Mouse (Mus musculus) T-cell, adult 2 months (primary cell): ENCODE data around the gene Plekha8.
A peak's percentile ranks its signal among the peaks of the same experiment; 100 is the strongest.

ENCODE experiments used
- DNase-seq: peaks from one replicate; pipeline ENCODE4 v3.0.0; 2022; ENCODE audit warnings: low spot score

Gene Plekha8

DNA sequence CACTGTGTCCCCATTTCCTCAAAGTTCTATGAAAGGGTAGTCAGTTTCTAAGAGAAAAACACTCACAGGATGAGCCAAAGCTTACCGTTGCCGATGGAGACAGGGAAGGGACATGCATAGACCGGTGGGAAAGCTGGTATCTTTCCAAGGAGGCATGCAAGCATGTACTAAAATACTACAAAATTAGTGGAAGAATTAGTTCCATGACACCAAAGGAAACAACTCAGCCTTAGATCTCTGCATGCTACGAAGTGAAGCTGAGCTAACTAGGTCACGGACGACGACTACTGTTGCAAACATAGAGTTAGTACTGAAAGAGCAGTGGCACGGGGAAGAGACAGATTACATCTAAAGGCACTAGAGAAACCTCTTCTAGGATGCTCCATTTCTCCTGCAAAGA is 8.0 kb upstream of the Plekha8 start:
- DNase-seq: no peak

GRCm38 (mm10) chr6:54587683-54588082 is 7.2 kb upstream of the Plekha8 start:
- no peak for DNase-seq

DNA sequence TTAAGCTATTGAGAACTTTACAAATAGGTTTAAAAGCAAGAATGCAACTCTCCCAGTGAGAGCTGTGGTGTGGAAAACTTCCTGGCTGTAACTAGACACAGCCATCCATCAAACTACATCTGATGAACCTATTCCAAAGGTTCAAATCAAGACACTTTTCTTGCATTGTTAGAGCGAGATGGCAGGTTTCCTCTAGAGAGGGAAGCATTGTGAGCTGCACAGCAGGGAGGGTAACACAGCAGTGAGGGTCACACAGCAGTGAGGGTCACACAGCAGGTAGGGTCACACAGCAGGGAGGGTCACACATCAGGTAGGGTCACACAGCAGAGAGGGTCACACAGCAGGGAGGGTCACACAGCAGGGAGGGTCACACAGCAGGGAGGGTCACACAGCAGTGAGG is 6.7 kb upstream of the Plekha8 start:
- DNase-seq: no peak

- no peak for DNase-seq
Measured at GRCm38 (mm10) chr6:54590691-54591090, 4.2 kb upstream of the Plekha8 start.

DNA sequence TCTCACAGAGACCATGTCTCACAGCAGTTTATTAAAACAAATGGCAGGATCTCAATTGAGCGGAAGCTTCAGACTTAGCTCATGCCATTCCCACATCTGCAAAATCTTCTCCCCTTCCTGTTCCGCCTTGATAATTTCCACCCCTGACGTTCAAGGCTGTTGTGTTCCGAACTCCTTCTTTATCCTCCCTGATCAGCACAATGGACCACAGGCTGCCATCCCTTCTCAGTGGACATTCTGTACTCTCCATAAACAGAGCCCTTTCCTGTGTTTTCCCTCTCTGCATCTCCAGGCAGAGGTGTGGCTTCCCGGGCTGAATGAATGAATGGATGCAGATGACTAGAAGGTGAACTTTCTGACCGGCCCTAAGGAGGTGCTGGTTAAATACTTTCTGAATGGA is 3.1 kb upstream of the Plekha8 start:
- no peak for DNase-seq

GRCm38 (mm10) chr6:54592938-54593535 is 1.9 kb upstream of the Plekha8 start:
- DNase-seq: peak; percentile 80

DNA sequence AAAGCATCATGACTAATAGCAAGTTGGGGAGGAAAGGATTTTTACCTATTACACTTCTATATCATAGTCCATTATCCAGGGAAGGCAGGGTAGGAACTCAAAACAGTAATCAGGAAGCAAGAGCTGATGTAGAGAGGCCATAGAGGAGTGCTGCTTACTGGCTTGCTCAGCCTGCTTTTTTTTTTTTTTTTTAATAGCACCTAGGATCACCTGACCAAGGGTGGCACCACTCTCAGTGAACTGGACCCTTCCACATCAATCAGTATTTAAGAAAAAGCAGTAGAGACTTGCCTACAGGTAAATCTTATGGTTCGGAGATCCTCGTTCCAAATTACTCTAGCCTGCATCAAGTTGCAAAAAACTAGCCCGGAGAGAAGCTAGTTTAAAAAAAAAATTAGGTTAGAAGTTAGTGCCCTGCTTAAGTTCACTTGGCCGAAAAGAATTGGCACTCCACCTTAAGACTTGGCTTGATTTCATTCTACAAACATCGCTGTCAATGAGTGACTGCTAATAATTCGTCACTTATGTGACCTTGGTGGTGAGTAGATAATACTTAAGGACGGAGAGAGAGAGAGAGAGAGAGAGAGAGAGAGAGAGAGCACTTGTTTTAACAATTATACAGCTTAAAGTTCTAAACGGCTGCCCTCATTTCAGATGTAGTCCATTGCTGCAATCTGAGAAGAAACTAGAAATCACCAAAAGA is 994 bp upstream of the Plekha8 start:
- DNase-seq: no peak

- DNase-seq: no peak
Measured at GRCm38 (mm10) chr6:54595330-54595878, 493 bp downstream of the Plekha8 start.

GRCm38 (mm10) chr6:54597208-54597607 is 2.3 kb downstream of the Plekha8 start, which contains the start of gene Fkbp14:
Gene Fkbp14 (minus strand): TSS chr6:54597308.
- no peak for DNase-seq

DNA sequence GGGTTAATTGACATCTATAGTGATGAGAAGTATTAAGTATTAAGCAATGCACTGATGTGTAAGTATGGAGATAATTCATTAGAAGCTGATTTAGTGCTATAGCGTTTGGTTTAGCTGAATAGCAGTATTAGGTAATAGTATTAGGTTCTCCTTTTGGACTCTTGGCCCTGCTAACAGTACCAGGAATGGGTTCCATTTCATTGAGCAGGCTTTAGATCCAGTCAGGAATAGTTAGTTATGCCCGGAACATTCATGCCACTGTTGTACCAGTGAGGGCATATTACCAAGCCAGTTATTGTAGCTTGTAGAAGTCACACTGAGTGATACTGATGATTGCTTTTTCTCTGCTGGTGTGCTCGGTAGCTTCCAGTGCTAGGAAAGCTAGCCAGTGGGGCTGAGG is 2.8 kb downstream of the Plekha8 start:
- no peak for DNase-seq

DNA sequence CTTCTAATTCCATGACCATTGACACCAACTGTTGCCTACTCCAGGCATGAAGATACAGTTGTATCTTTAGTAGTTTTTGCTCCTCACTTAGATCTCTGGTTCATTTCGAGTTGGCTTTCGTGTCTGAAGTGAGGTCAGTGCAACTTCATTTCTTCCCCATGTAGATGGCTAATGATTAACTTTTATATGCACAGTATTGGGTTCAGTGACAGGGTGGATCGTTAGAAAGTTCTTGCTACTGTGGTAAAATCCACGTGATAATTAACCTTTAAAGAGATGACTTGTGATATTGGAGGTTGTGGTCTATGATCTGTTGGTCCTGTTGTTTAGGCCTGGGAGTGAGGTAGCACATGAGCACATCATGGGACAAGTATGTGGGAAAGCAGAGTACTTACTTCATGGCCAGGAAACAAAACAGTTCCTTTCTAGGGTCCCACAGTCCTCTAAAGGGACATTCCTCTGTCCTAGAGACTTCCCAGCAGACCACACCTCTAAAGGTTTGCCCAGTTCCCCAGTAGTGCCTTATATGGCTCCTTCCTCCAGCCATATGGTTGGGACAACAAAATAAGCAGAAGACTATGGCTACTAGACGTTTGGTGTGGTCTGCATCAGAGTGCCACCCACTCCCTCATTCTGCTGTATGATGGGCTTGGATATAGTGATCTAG is 5.9 kb downstream of the Plekha8 start:
- no peak for DNase-seq

GRCm38 (mm10) chr6:54602891-54603290 is 8.0 kb downstream of the Plekha8 start:
- DNase-seq: no peak

GRCm38 (mm10) chr6:54604001-54604715 is 9.2 kb downstream of the Plekha8 start:
- no peak for DNase-seq

- no peak for DNase-seq
Measured at GRCm38 (mm10) chr6:54606241-54606640, 11.3 kb downstream of the Plekha8 start.

GRCm38 (mm10) chr6:54617363-54617762 is 22.5 kb downstream of the Plekha8 start:
- DNase-seq: no peak

DNA sequence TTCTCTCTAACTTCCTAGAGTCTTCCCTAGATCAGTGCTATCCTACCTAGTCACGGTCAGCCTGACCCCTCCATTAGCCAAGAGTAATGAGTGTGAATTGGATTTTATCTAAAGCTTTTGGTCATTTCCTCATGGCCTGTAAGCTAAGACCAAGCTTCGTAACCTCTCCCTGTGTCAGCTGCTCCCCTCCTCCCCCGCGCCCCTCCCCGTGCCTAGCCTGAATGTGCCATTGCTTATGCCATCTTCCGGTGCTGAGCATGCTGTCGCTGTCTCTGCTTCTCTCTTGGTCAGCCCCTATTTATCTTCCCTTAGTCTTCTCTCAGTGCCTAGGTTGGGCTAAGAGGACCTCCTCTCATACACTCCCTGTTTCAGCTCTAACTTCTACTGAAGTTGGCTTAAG is 24.6 kb downstream of the Plekha8 start:
- no peak for DNase-seq

- no peak for DNase-seq
Measured at GRCm38 (mm10) chr6:54620357-54620756, 25.4 kb downstream of the Plekha8 start.

- DNase-seq: no peak
Measured at GRCm38 (mm10) chr6:54628381-54628780, 33.5 kb downstream of the Plekha8 start.

DNA sequence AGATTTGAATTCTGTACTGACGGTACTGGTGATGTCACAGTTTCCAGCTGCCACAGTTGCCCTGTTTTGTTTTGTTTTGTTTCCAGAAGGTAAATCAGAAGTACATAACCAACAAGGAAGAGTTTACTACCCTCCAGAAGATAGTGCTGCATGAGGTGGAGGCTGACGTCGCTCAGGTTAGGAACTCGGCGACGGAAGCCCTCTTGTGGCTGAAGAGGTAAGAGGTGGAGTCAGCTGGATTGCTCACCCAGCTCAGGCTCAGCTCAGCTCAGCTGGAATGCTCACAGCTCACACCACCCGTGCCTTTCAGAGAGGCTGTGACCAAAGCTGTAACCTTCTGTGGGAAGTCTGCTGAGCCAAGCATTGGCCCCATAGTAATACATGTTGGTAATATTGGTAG is 34.8 kb downstream of the Plekha8 start:
- peak; percentile 32 for DNase-seq

DNA sequence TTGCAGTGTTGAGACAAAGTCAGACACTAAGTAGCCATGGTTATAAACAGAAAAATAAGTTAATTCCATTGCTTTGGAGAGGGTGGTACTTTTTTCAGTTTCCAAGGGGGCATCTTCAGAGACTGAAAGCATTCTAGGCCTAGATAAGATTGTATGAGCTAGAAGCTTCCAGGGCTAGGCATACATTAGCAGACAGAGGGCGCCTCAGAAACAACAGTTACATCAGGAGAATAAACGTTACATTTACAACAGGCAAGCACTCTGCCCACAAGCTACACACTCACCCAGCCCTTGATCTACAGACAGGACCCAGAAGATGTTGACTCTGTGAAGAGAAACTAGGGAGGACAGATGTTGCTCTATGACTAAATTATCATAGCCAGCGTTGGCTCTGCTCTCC is 36.6 kb downstream of the Plekha8 start:
- DNase-seq: peak; percentile 37

DNA sequence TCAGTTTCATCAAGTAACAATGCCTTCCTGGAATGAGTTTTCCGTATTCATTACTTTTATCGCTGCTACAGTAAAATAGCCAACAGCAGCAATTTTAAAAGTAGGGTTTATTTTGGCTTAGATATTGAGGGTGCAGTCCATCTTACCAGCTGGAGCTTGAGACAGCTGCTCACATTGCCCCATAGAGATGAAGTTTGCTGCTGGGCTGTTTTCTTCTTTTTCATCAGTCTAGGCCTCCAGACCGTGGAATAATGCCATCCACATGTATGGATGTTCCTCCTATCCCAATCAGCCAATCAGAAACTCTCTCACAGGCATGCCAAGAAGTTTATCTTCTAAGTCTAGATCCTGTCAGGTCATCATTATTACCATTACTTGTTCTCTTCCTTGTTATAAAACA is 45.0 kb downstream of the Plekha8 start:
- DNase-seq: no peak

GRCm38 (mm10) chr6:54641953-54642352 is 47.0 kb downstream of the Plekha8 start:
- DNase-seq: no peak
